Mouse (Mus musculus) neural tube, embryonic 14.5 days (tissue): ENCODE measurements around the gene Rnf208. TPM values are rescaled to one million over a fixed set of nuclear protein-coding genes. Genes with fewer than 3 reads are reported as not detected.

Source experiments
- ATAC-seq: fragments of 200-750 bp; cut with Nextera tagmentation; 2 replicates; pipeline ENCODE4 v1.8.0; 2017; ENCODE audit warnings: low read depth, mild to moderate bottlenecking, moderate TSS enrichment, moderate library complexity
- H3K27ac ChIP-seq: fragments of 300-500 bp; sonication (generic); 2 replicates; pipeline ENCODE4 v1.5.1; 2014; ENCODE audit warnings: low read depth, mild to moderate bottlenecking, control low read depth, low read length, moderate library complexity, mixed read lengths
- H3K27me3 ChIP-seq: fragments of 300-500 bp; sonication (generic); 2 replicates; pipeline ENCODE4 v1.6.1; 2014; ENCODE audit warnings: low read length; ENCODE audit not compliant: control insufficient read depth, insufficient read depth
- H3K36me3 ChIP-seq: fragments of 300-500 bp; sonication (generic); 2 replicates; pipeline ENCODE4 v1.6.1; 2014; ENCODE audit warnings: low read length, mixed read lengths; ENCODE audit not compliant: control insufficient read depth, insufficient read depth
- H3K4me1 ChIP-seq: fragments of 300-500 bp; sonication (generic); 2 replicates; pipeline ENCODE4 v1.6.1; 2014; ENCODE audit warnings: low read length; ENCODE audit not compliant: control insufficient read depth, insufficient read depth
- H3K4me2 ChIP-seq: fragments of 300-500 bp; sonication (generic); 2 replicates; pipeline ENCODE4 v1.6.1; 2014; ENCODE audit warnings: mild to moderate bottlenecking, low read depth, low read length, control low read depth
- H3K4me3 ChIP-seq: fragments of 300-500 bp; sonication (generic); 2 replicates; pipeline ENCODE4 v1.5.1; 2014; ENCODE audit warnings: low read depth, low read length, control low read depth, mixed read lengths
- H3K9ac ChIP-seq: fragments of 300-500 bp; sonication (generic); replicated peaks from 2 replicates; pipeline ENCODE4 v1.6.1; 2014; ENCODE audit warnings: low read depth, mild to moderate bottlenecking, control low read depth, low read length, mixed read lengths
- H3K9me3 ChIP-seq: fragments of 300-500 bp; sonication (generic); 2 replicates; pipeline ENCODE4 v1.6.1; 2016; ENCODE audit warnings: low read length; ENCODE audit not compliant: control insufficient read depth
- WGBS: fragments of 180-500 bp; shearing (Covaris S2); extraction: QIAGEN DNeasy Blood & Tissue Kit; methylation state at CpG from one replicate; pipeline ENCODE4 v1.1.7; 2014; 5-methylcytosine and 5-hydroxymethylcytosine counted together
- polyA plus RNA-seq: library from polyadenylated mRNA; unstranded; fragments of >200 nt; fragmentation: Nextera tagmentation; extraction: Ambion mirVana; gene quantifications from 2 replicates; pipeline ENCODE4 v1.2.1, GENCODE M21; 2014

The Rnf208 gene
- polyA plus RNA-seq, 1 experiment from 2014 or later: 191 TPM

GRCm38 (mm10) chr2:25238106-25238505 lies 3.9 kb upstream of the Rnf208 start:
- H3K9ac ChIP-seq: no peak overlapping the region
- H3K27me3 ChIP-seq: no peaks in the 10 kb centered on the region
- H3K4me1 ChIP-seq: peaks cover 5% of the 10 kb centered on the region; the same call in 1 of the 2 replicates
- no peak overlapping the region for H3K4me3 ChIP-seq
- H3K9me3 ChIP-seq: no peaks in the 10 kb centered on the region
- no peaks in the 10 kb centered on the region for H3K36me3 ChIP-seq
- H3K4me2 ChIP-seq: no peak overlapping the region
- no peak overlapping the region for H3K27ac ChIP-seq
- ATAC-seq: no peak

GRCm38 (mm10) chr2:25239766-25240165 lies 2.3 kb upstream of the Rnf208 start:
- WGBS: 91% methylated on average over 3 of the region's 3 CpGs
- Histone ChIP-seq H3K27ac (no peak overlapping the region), H3K36me3 (no peaks in the 10 kb centered on the region)

GRCm38 (mm10) chr2:25240310-25240709 lies 1.7 kb upstream of the Rnf208 start:
- peak overlapping the region; percentile 24; the same call in 1 of the 2 replicates for H3K27ac ChIP-seq
- H3K9me3 ChIP-seq: no peaks in the 10 kb centered on the region
- no peak overlapping the region for H3K9ac ChIP-seq
- peak overlapping the region; percentile 81; the same call in 1 of the 2 replicates for H3K4me2 ChIP-seq
- no peaks in the 10 kb centered on the region for H3K27me3 ChIP-seq
- H3K4me1 ChIP-seq: peaks cover 5% of the 10 kb centered on the region; the same call in 1 of the 2 replicates
- H3K4me3 ChIP-seq: peak overlapping the region; percentile 69
- 51% methylated on average over 8 of the region's 8 CpGs for WGBS
- ATAC-seq: peak; percentile 23; the same call in 1 of the 2 replicates
- H3K36me3 ChIP-seq: peaks cover 2% of the 10 kb centered on the region; the same call in 1 of the 2 replicates

More at GRCm38 (mm10) chr2:25239766-25240165, 2.3 kb upstream of the Rnf208 start:
- no peaks in the 10 kb centered on the region for H3K9me3 ChIP-seq
- H3K9ac ChIP-seq: no peak overlapping the region
- H3K4me1 ChIP-seq: peaks cover 5% of the 10 kb centered on the region; the same call in 1 of the 2 replicates
- no peaks in the 10 kb centered on the region for H3K27me3 ChIP-seq
- H3K4me3 ChIP-seq: no peak overlapping the region
- ATAC-seq: no peak
- H3K4me2 ChIP-seq: no peak overlapping the region

- Histone ChIP-seq H3K36me3 (peaks cover 3% of the 10 kb centered on the region; the same call in 1 of the 2 replicates), H3K9me3 (no peaks in the 10 kb centered on the region), H3K4me3 (peak overlapping the region; percentile 69), H3K4me1 (peaks cover 5% of the 10 kb centered on the region; the same call in 1 of the 2 replicates), H3K4me2 (peak overlapping the region; percentile 81), H3K27ac (peak overlapping the region; percentile 40; the same call in 1 of the 2 replicates), H3K9ac (peak overlapping the region; percentile 78), H3K27me3 (no peaks in the 10 kb centered on the region)
- 2% methylated on average over 29 of the region's 29 CpGs for WGBS
- peak; percentile 81 for ATAC-seq
These were observed 1.2 kb upstream of the Rnf208 start for GRCm38 (mm10) chr2:25240723-25241437.

- 17% methylated on average over 6 of the region's 6 CpGs for WGBS
- Histone ChIP-seq H3K4me1 (peaks cover 5% of the 10 kb centered on the region; the same call in 1 of the 2 replicates), H3K27me3 (no peaks in the 10 kb centered on the region), H3K27ac (peak overlapping the region; percentile 40; the same call in 1 of the 2 replicates), H3K9me3 (no peaks in the 10 kb centered on the region), H3K36me3 (peaks cover 3% of the 10 kb centered on the region; the same call in 1 of the 2 replicates), H3K4me3 (peak overlapping the region; percentile 69), H3K4me2 (peak overlapping the region; percentile 81), H3K9ac (peak overlapping the region; percentile 78)
- ATAC-seq: peak; percentile 7
These were observed 648 bp upstream of the Rnf208 start for GRCm38 (mm10) chr2:25241438-25241775.

- Histone ChIP-seq H3K4me1 (peaks cover 5% of the 10 kb centered on the region; the same call in 1 of the 2 replicates), H3K27ac (no peak overlapping the region), H3K9ac (peak overlapping the region; percentile 78), H3K27me3 (no peaks in the 10 kb centered on the region), H3K4me2 (peak overlapping the region; percentile 81), H3K36me3 (peaks cover 7% of the 10 kb centered on the region; the same call in 1 of the 2 replicates), H3K4me3 (peak overlapping the region; percentile 69), H3K9me3 (no peaks in the 10 kb centered on the region)
- WGBS: 84% methylated on average over 8 of the region's 8 CpGs
- no peak for ATAC-seq
These were observed 1.3 kb downstream of the Rnf208 start for GRCm38 (mm10) chr2:25243342-25243741.

GRCm38 (mm10) chr2:25244144-25244543 lies 2.1 kb downstream of the Rnf208 start:
- no peak for ATAC-seq
- Histone ChIP-seq H3K27ac (no peak overlapping the region), H3K27me3 (no peaks in the 10 kb centered on the region), H3K36me3 (peaks cover 11% of the 10 kb centered on the region), H3K9ac (no peak overlapping the region), H3K4me3 (no peak overlapping the region), H3K4me1 (peaks cover 5% of the 10 kb centered on the region; the same call in 1 of the 2 replicates), H3K9me3 (no peaks in the 10 kb centered on the region), H3K4me2 (no peak overlapping the region)
- WGBS: 91% methylated on average over 4 of the region's 4 CpGs

- Histone ChIP-seq H3K9me3 (no peaks in the 10 kb centered on the region), H3K36me3 (peaks cover 18% of the 10 kb centered on the region), H3K4me3 (no peak within 1 kb of the TSS), H3K9ac (no peak within 1 kb of the TSS), H3K27me3 (no peaks in the 10 kb centered on the region), H3K4me1 (peaks cover 3% of the 10 kb centered on the region; the same call in 1 of the 2 replicates), H3K4me2 (no peak within 1 kb of the TSS), H3K27ac (no peak within 1 kb of the TSS)
- ATAC-seq: no peak
- 93% methylated on average over 10 of the region's 10 CpGs for WGBS
These were observed 4.4 kb downstream of the Rnf208 start, which contains the start of gene AL732309.1 for GRCm38 (mm10) chr2:25246183-25247072. Gene AL732309.1, minus strand, starts transcription at chr2:25246863.
